In genomic region chr3:55352529-55352928, GRCm38 (mm10) we compare ENCODE assay signal across 13 mouse cellular contexts.
A peak's percentile ranks its signal among the peaks of the same experiment; 100 is the strongest.
DNase-seq lines count a peak whose midpoint lies in the region; TF ChIP-seq lines count a peak whose summit lies in the region.
"Had no signal": no experiment of that assay in that cellular context is flagged by ENCODE, and none has a peak within 500 bp of the region (broad histone marks: within the 10 kb centered on the region; RNA-seq: fewer than 3 reads in every experiment).

No protein-coding gene starts in this region.

- TF ChIP-seq CTCF in gastrocnemius, adult 2 months (IDR thresholded peaks at IDR 0.05): no peak

- H3K4me3 ChIP-seq in gastrocnemius, adult 2 months: no peak overlapping the region
- H3K4me3 ChIP-seq in midbrain, embryonic 10.5 days: no peak overlapping the region
- H3K4me3 ChIP-seq: embryonic facial prominence, embryonic 13.5 days had no signal

- H3K4me1 ChIP-seq in midbrain, embryonic 10.5 days: peaks cover 82% of the 10 kb centered on the region

- peak; percentile 38 for DNase-seq in gastrocnemius, adult 2 months
- DNase-seq in gastrocnemius, postnatal 4 days (ENCODE audit: low spot score in 2 of 2): no peak
- peak; percentile 56 to 73 for DNase-seq in right cerebral cortex, postnatal 10 days (ENCODE audit: low spot score in 2 of 2)
- DNase-seq in right cerebral cortex, postnatal 4 days: no peak
- no peak for DNase-seq in midbrain, embryonic 10.5 days (ENCODE audit: low spot score)
- no peak for DNase-seq in urinary bladder, adult 2 months (ENCODE audit: low spot score)
- no peak for DNase-seq in B cell, adult 2 months
- DNase-seq in yolk sac, embryonic 10.5 days (ENCODE audit: low spot score): no peak
- DNase-seq: adrenal gland, adult 2 months; cerebellum, adult 11 months; lung, postnatal 36 days; thymus, postnatal 14 days had no signal

- no peaks in the 10 kb centered on the region for H3K9me3 ChIP-seq in midbrain, embryonic 10.5 days (replicated peaks)
- H3K9me3 ChIP-seq: embryonic facial prominence, embryonic 13.5 days had no signal

- intact Hi-C loops in gastrocnemius, adult 2 months (cut with DNase I): loop anchor here (10.0 kb wide), 1 partner anchor 108 kb away; the partner anchor contains the start of gene Dclk1

- WGBS in midbrain, embryonic 10.5 days: 81% methylated on average over 14 of the region's 14 CpGs

- no peak overlapping the region for H3K27ac ChIP-seq in gastrocnemius, adult 2 months
- H3K27ac ChIP-seq in midbrain, embryonic 10.5 days (replicated peaks): peak overlapping the region; percentile 78
- H3K27ac ChIP-seq: embryonic facial prominence, embryonic 13.5 days had no signal

- no peaks in the 10 kb centered on the region for H3K27me3 ChIP-seq in midbrain, embryonic 10.5 days (ENCODE audit: low read depth, poor library complexity, severe bottlenecking)
- H3K27me3 ChIP-seq: embryonic facial prominence, embryonic 13.5 days had no signal

- H3K36me3 ChIP-seq in midbrain, embryonic 10.5 days: no peaks in the 10 kb centered on the region
- H3K36me3 ChIP-seq: embryonic facial prominence, embryonic 13.5 days had no signal

Comparison
In these comparisons a context has a peak if more than half of its experiments do, and no peak if none do; other contexts are left out.
1. DNase-seq: peak in gastrocnemius, adult 2 months (single experiment) and right cerebral cortex, postnatal 10 days (2 of 2); none in gastrocnemius, postnatal 4 days (0 of 2), right cerebral cortex, postnatal 4 days (single experiment), midbrain, embryonic 10.5 days (single experiment), urinary bladder, adult 2 months (single experiment), B cell, adult 2 months (0 of 2) and yolk sac, embryonic 10.5 days (single experiment).